Mouse (Mus musculus) brain, adult 2 months (tissue): ENCODE measurements around the gene Mosmo.
A peak's percentile ranks its signal among the peaks of the same experiment; 100 is the strongest.

Source experiments
- DNase-seq: peaks from one replicate; pipeline ENCODE4 v3.0.0; 2011; ENCODE audit warnings: low read depth, low spot score

Mosmo gene

GRCm38 (mm10) chr7:120677001-120677643 lies at the start of gene Mosmo:
Mosmo (plus strand) TSS chr7:120677618.
- peak; percentile 74 for DNase-seq

GRCm38 (mm10) chr7:120632518-120632917 lies 44.9 kb upstream of the Mosmo start:
- peak; percentile 81 for DNase-seq

- no peak for DNase-seq
Observed at GRCm38 (mm10) chr7:120634301-120634700, 43.1 kb upstream of the Mosmo start.

GRCm38 (mm10) chr7:120634711-120635361 lies 42.6 kb upstream of the Mosmo start, which contains the start of gene Uqcrc2:
Uqcrc2 (plus strand) TSS chr7:120635176.
- peak; percentile 97 for DNase-seq

- DNase-seq: no peak
Observed at GRCm38 (mm10) chr7:120635362-120635781, 42.0 kb upstream of the Mosmo start.

GRCm38 (mm10) chr7:120635821-120636220 lies 41.6 kb upstream of the Mosmo start:
- peak; percentile 15 for DNase-seq

- peak; percentile 4 for DNase-seq
Observed at GRCm38 (mm10) chr7:120643217-120643616, 34.2 kb upstream of the Mosmo start.

- peak; percentile 84 for DNase-seq
Observed at GRCm38 (mm10) chr7:120647849-120648248, 29.6 kb upstream of the Mosmo start.

GRCm38 (mm10) chr7:120662079-120662478 lies 15.3 kb upstream of the Mosmo start:
- DNase-seq: no peak

GRCm38 (mm10) chr7:120670153-120670875 lies 7.1 kb upstream of the Mosmo start, which contains the start of gene Pdzd9:
Pdzd9 (minus strand) TSS chr7:120670343.
- peak; percentile 70 for DNase-seq

- DNase-seq: no peak
Observed at GRCm38 (mm10) chr7:120671271-120671670, 6.1 kb upstream of the Mosmo start.

- peak; percentile 67 for DNase-seq
Observed at GRCm38 (mm10) chr7:120677764-120678531, 530 bp downstream of the Mosmo start.

GRCm38 (mm10) chr7:120679023-120679422 lies 1.6 kb downstream of the Mosmo start:
- DNase-seq: peak; percentile 35

- DNase-seq: no peak
Observed at GRCm38 (mm10) chr7:120682002-120682401, 4.6 kb downstream of the Mosmo start.

- no peak for DNase-seq
Observed at GRCm38 (mm10) chr7:120684731-120685161, 7.3 kb downstream of the Mosmo start.

GRCm38 (mm10) chr7:120685227-120685626 lies 7.8 kb downstream of the Mosmo start:
- DNase-seq: peak; percentile 45

- DNase-seq: no peak
Observed at GRCm38 (mm10) chr7:120690634-120691033, 13.2 kb downstream of the Mosmo start.

- peak; percentile 54 for DNase-seq
Observed at GRCm38 (mm10) chr7:120693831-120694375, 16.5 kb downstream of the Mosmo start.

- DNase-seq: no peak
Observed at GRCm38 (mm10) chr7:120695196-120695595, 17.8 kb downstream of the Mosmo start.

- DNase-seq: no peak
Observed at GRCm38 (mm10) chr7:120695641-120696040, 18.2 kb downstream of the Mosmo start.

GRCm38 (mm10) chr7:120696331-120696730 lies 18.9 kb downstream of the Mosmo start:
- no peak for DNase-seq
